Mouse (Mus musculus) ovary, adult 10 weeks (tissue): ENCODE data around the gene Pax5. TPM values are rescaled to one million over a fixed set of nuclear protein-coding genes. Genes with fewer than 3 reads are reported as not detected.

Source experiments
- polyA plus RNA-seq: library from polyadenylated mRNA; stranded (reverse); fragments of 350-450 nt; fragmentation: Illumina TruSeq; extraction: RNeasy Lipid Tissue Mini Kit (QIAGEN cat#74804); gene quantifications from one replicate; pipeline ENCODE4 v1.2.3, GENCODE M21; 2014

Pax5 gene
- polyA plus RNA-seq: 0.23 TPM

GRCm38 (mm10) chr4:44709740-44710700 lies at the start of gene Pax5:
TSS of gene Pax5 (minus strand) at chr4:44710487.

GRCm38 (mm10) chr4:44755553-44756133 lies 45.4 kb upstream of the Pax5 start, which contains the start of gene Zcchc7:
TSS of gene Zcchc7 (plus strand) at chr4:44755877.

Other genes with a start within 250 kb of the Pax5 start
- gene Zcchc7, start 45.4 kb upstream of the Pax5 start, polyA plus RNA-seq: 112 TPM